Mouse (Mus musculus): Measurements from ENCODE around the gene Olfr38. TPM values are rescaled to one million over a fixed set of nuclear protein-coding genes. Genes with fewer than 3 reads are reported as not detected.

Olfr38 gene
- polyA plus RNA-seq (2015; fragmentation: Nextera tagmentation; extraction: Ambion mirVana): not detected in 2 replicates

GRCm38 (mm10) chr6:42756104-42756503, at the start of gene Olfr38:
Gene Olfr38, plus strand, starts transcription at chr6:42756404.
- no peak within 1 kb of the TSS for H3K9ac ChIP-seq
- ATAC-seq (replicated peaks): no peak
- H3K27ac ChIP-seq: no peak within 1 kb of the TSS
- no peaks in the 10 kb centered on the region for H3K36me3 ChIP-seq (replicated peaks)
- H3K9me3 ChIP-seq: no peaks in the 10 kb centered on the region
- 69% methylated on average over 1 of the region's 1 CpGs for WGBS
- no peaks in the 10 kb centered on the region for H3K4me1 ChIP-seq
- H3K27me3 ChIP-seq (replicated peaks): no peaks in the 10 kb centered on the region
- H3K4me3 ChIP-seq: no peak within 1 kb of the TSS
- no peak within 1 kb of the TSS for H3K4me2 ChIP-seq

GRCm38 (mm10) chr6:42709291-42710211, 46.7 kb upstream of the Olfr38 start, which contains the start of gene Tcaf1:
Gene Tcaf1, minus strand, starts transcription at chr6:42710088.
- peak within 1 kb of the TSS; percentile 99 for H3K27ac ChIP-seq
- H3K4me3 ChIP-seq: peak within 1 kb of the TSS; percentile 92
- no peaks in the 10 kb centered on the region for H3K36me3 ChIP-seq (replicated peaks)
- H3K9me3 ChIP-seq: no peaks in the 10 kb centered on the region
- H3K4me2 ChIP-seq: peak within 1 kb of the TSS; percentile 53
- ATAC-seq (replicated peaks): peak; percentile 100
- no peaks in the 10 kb centered on the region for H3K27me3 ChIP-seq (replicated peaks)
- H3K9ac ChIP-seq: peak within 1 kb of the TSS; percentile 98
- H3K4me1 ChIP-seq: peaks cover 27% of the 10 kb centered on the region
- WGBS: under 1% methylated on average over 26 of the region's 28 CpGs

GRCm38 (mm10) chr6:42714668-42715067, 41.5 kb upstream of the Olfr38 start:
- H3K4me3 ChIP-seq: no peak overlapping the region
- no peaks in the 10 kb centered on the region for H3K36me3 ChIP-seq (replicated peaks)
- H3K9ac ChIP-seq: no peak overlapping the region
- no peaks in the 10 kb centered on the region for H3K27me3 ChIP-seq (replicated peaks)
- WGBS: 71% methylated on average over 8 of the region's 8 CpGs
- H3K27ac ChIP-seq: no peak overlapping the region
- no peak overlapping the region for H3K4me2 ChIP-seq
- no peak for ATAC-seq (replicated peaks)
- no peaks in the 10 kb centered on the region for H3K9me3 ChIP-seq
- 0 out of 2 replicates have a peak, but pooled peaks cover 3% of the 10 kb centered on the region for H3K4me1 ChIP-seq

- H3K4me3 ChIP-seq: no peak overlapping the region
- no peaks in the 10 kb centered on the region for H3K36me3 ChIP-seq (replicated peaks)
- ATAC-seq (replicated peaks): no peak
- no peak overlapping the region for H3K9ac ChIP-seq
- H3K4me1 ChIP-seq: no peaks in the 10 kb centered on the region
- no peak overlapping the region for H3K4me2 ChIP-seq
- no peaks in the 10 kb centered on the region for H3K9me3 ChIP-seq
- no peaks in the 10 kb centered on the region for H3K27me3 ChIP-seq (replicated peaks)
- H3K27ac ChIP-seq: no peak overlapping the region
Measured at GRCm38 (mm10) chr6:42717973-42718372, 38.2 kb upstream of the Olfr38 start.

GRCm38 (mm10) chr6:42739071-42739470, 17.1 kb upstream of the Olfr38 start, which contains the start of gene Olfr453:
Gene Olfr453, plus strand, starts transcription at chr6:42739371.
- Histone ChIP-seq H3K27me3 (replicated peaks) (no peaks in the 10 kb centered on the region), H3K4me3 (no peak within 1 kb of the TSS), H3K9me3 (no peaks in the 10 kb centered on the region), H3K27ac (no peak within 1 kb of the TSS), H3K4me2 (no peak within 1 kb of the TSS), H3K4me1 (no peaks in the 10 kb centered on the region), H3K36me3 (replicated peaks) (no peaks in the 10 kb centered on the region), H3K9ac (no peak within 1 kb of the TSS)
- ATAC-seq (replicated peaks): no peak
- 96% methylated on average over 1 of the region's 1 CpGs for WGBS

- H3K9me3 ChIP-seq: no peaks in the 10 kb centered on the region
- no peaks in the 10 kb centered on the region for H3K36me3 ChIP-seq (replicated peaks)
- no peak overlapping the region for H3K4me3 ChIP-seq
- no peak overlapping the region for H3K27ac ChIP-seq
- no peak overlapping the region for H3K9ac ChIP-seq
- no peaks in the 10 kb centered on the region for H3K27me3 ChIP-seq (replicated peaks)
- no peaks in the 10 kb centered on the region for H3K4me1 ChIP-seq
- WGBS: 78% methylated on average over 5 of the region's 5 CpGs
- H3K4me2 ChIP-seq: no peak overlapping the region
- no peak for ATAC-seq (replicated peaks)
Measured at GRCm38 (mm10) chr6:42742303-42742702, 13.9 kb upstream of the Olfr38 start.

- H3K36me3 ChIP-seq (replicated peaks): no peaks in the 10 kb centered on the region
- no peak overlapping the region for H3K4me3 ChIP-seq
- no peak overlapping the region for H3K9ac ChIP-seq
- no peaks in the 10 kb centered on the region for H3K4me1 ChIP-seq
- H3K4me2 ChIP-seq: no peak overlapping the region
- H3K9me3 ChIP-seq: no peaks in the 10 kb centered on the region
- ATAC-seq (replicated peaks): no peak
- no peak overlapping the region for H3K27ac ChIP-seq
- H3K27me3 ChIP-seq (replicated peaks): no peaks in the 10 kb centered on the region
Measured at GRCm38 (mm10) chr6:42747846-42748245, 8.4 kb upstream of the Olfr38 start.

- no peak for ATAC-seq (replicated peaks)
- 91% methylated on average over 1 of the region's 1 CpGs for WGBS
- Histone ChIP-seq H3K27ac (no peak overlapping the region), H3K4me1 (no peaks in the 10 kb centered on the region), H3K27me3 (replicated peaks) (no peaks in the 10 kb centered on the region), H3K9me3 (no peaks in the 10 kb centered on the region), H3K36me3 (replicated peaks) (no peaks in the 10 kb centered on the region), H3K4me2 (no peak overlapping the region), H3K9ac (no peak overlapping the region), H3K4me3 (no peak overlapping the region)
Measured at GRCm38 (mm10) chr6:42777066-42777465, 20.9 kb downstream of the Olfr38 start.

GRCm38 (mm10) chr6:42784793-42785192, 28.6 kb downstream of the Olfr38 start, which contains the start of gene Olfr452:
Gene Olfr452, plus strand, starts transcription at chr6:42785093.
- H3K4me1 ChIP-seq: no peaks in the 10 kb centered on the region
- no peak within 1 kb of the TSS for H3K4me2 ChIP-seq
- H3K4me3 ChIP-seq: no peak within 1 kb of the TSS
- no peaks in the 10 kb centered on the region for H3K36me3 ChIP-seq (replicated peaks)
- H3K9me3 ChIP-seq: no peaks in the 10 kb centered on the region
- no peak for ATAC-seq (replicated peaks)
- H3K9ac ChIP-seq: no peak within 1 kb of the TSS
- H3K27ac ChIP-seq: no peak within 1 kb of the TSS
- H3K27me3 ChIP-seq (replicated peaks): no peaks in the 10 kb centered on the region

GRCm38 (mm10) chr6:42790247-42790948, 34.2 kb downstream of the Olfr38 start:
- ATAC-seq (replicated peaks): peak; percentile 86
- H3K27me3 ChIP-seq (replicated peaks): no peaks in the 10 kb centered on the region
- H3K27ac ChIP-seq: peak overlapping the region; percentile 60
- H3K9me3 ChIP-seq: no peaks in the 10 kb centered on the region
- H3K9ac ChIP-seq: no peak overlapping the region
- H3K4me3 ChIP-seq: no peak overlapping the region
- H3K4me2 ChIP-seq: peak overlapping the region; percentile 20; the same call in 1 of the 2 replicates
- WGBS: 48% methylated on average over 4 of the region's 4 CpGs
- H3K4me1 ChIP-seq: peaks cover 2% of the 10 kb centered on the region; the same call in 1 of the 2 replicates
- no peaks in the 10 kb centered on the region for H3K36me3 ChIP-seq (replicated peaks)

- H3K9me3 ChIP-seq: no peaks in the 10 kb centered on the region
- peak; percentile 96 for ATAC-seq (replicated peaks)
- no peak overlapping the region for H3K4me3 ChIP-seq
- peaks cover 2% of the 10 kb centered on the region; the same call in 1 of the 2 replicates for H3K4me1 ChIP-seq
- peak overlapping the region; percentile 20; the same call in 1 of the 2 replicates for H3K4me2 ChIP-seq
- 54% methylated on average over 9 of the region's 9 CpGs for WGBS
- H3K27me3 ChIP-seq (replicated peaks): no peaks in the 10 kb centered on the region
- no peaks in the 10 kb centered on the region for H3K36me3 ChIP-seq (replicated peaks)
- no peak overlapping the region for H3K9ac ChIP-seq
- peak overlapping the region; percentile 60 for H3K27ac ChIP-seq
Measured at GRCm38 (mm10) chr6:42790949-42791556, 34.8 kb downstream of the Olfr38 start.

GRCm38 (mm10) chr6:42794982-42795381, 38.8 kb downstream of the Olfr38 start:
- Histone ChIP-seq H3K27me3 (replicated peaks) (no peaks in the 10 kb centered on the region), H3K4me3 (no peak overlapping the region), H3K4me1 (peaks cover 2% of the 10 kb centered on the region; the same call in 1 of the 2 replicates), H3K9me3 (no peaks in the 10 kb centered on the region), H3K36me3 (replicated peaks) (no peaks in the 10 kb centered on the region), H3K4me2 (no peak overlapping the region), H3K9ac (no peak overlapping the region), H3K27ac (no peak overlapping the region)
- WGBS: 87% methylated on average over 3 of the region's 3 CpGs
- no peak for ATAC-seq (replicated peaks)

Measured in midbrain, embryonic 15.5 days (tissue).